Mouse (Mus musculus) lung, postnatal 14 days (tissue): ENCODE measurements around the gene Gm8653.
"Not testable (repeated sequence)": the region's sequence is repeated elsewhere in the genome, so short reads cannot be mapped to it uniquely, and the experiment has no call there.

Source experiments
- DNase-seq: peaks from one replicate; pipeline ENCODE4 v3.0.0; 2021

Gm8653 gene

DNA sequence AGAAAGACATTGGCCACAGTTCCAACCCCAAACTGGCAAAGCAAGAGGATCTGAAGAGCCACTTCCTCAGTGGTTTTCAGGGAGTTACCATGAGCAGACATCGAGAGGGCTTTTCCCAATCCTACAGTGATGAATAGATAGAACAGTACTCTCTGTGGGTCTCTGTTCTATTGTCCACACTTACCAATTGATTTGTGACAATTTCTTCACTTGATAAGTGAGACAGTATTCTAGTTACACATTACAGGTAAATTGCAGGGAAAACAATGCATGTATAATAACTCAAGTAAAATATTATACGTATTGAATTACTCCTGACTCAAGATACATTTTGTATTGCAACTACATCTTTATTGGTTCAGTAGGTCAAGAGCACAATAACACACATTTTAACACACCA is at the start of gene Gm8653:
TSS of gene Gm8653 (minus strand) at position 101 of the 400 bp plus-strand sequence.
- not testable (repeated sequence) for DNase-seq

DNA sequence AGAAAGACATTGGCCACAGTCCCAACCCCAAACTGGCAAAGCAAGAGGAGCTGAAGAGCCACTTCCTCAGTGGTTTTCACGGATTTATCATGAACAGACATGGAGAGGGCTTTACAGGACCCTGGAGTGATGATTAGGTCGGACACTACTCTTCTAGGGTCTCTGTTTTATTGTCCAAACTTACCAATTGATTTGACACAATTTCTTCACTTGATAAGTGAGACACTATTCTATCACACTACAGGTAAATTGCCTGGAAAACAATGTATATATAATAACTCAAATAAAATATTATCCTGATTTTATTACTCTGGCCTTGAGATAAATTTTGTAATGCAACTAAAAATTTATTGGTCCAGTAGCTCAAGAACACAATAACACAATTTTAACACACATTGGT is 28.3 kb upstream of the Gm8653 start, which contains the start of gene Gm8453:
TSS of gene Gm8453 (minus strand) at position 101 of the 400 bp plus-strand sequence.
- DNase-seq, result not testable (repeated sequence)

DNA sequence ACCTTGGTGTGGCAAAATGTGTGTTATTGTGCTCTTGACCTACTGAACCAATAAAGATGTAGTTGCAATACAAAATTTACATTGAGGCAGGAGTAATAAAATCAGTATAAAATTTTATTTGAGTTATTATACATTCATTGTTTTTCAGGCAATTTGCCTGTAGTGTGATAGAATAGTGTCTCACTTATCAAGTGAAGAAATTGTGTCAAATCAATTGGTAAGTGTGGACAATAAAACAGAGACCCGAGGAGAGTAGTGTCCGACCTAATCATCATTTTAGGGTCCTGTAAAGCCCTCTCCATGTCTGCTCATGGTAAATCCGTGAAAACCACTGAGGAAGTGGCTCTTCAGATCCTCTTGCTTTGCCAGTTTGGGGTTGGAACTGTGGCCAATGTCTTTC is 12.0 kb downstream of the Gm8653 start, which contains the start of gene Vmn1r143:
TSS of gene Vmn1r143 (plus strand) at position 301 of the 400 bp plus-strand sequence.
- not testable (repeated sequence) for DNase-seq

DNA sequence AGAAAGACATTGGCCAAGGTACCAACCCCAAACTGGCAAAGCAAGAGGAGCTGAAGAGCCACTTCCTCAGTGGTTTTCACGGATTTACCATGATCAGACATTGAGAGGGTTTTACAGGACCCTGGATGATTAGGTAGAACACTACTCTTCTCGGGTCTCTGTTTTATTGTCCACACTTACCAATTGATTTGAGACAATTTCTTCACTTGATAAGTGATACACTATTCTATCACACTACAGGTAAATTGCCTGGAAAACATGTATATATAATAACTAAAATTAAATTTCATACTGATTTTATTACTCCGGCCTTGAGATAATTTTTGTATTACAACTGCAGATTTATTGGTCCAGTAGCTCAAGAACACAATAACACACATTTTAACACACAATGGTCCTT is 37.1 kb downstream of the Gm8653 start, which contains the start of gene Vmn1r142:
TSS of gene Vmn1r142 (minus strand) at position 101 of the 400 bp plus-strand sequence.
- DNase-seq, result not testable (repeated sequence)
